Mouse (Mus musculus) brown adipose tissue, adult 24 weeks (tissue): Measurements from ENCODE around the gene Mylk. TPM values are rescaled to one million over a fixed set of nuclear protein-coding genes. Genes with fewer than 3 reads are reported as not detected.

Source experiments
- H3K27ac ChIP-seq: fragments of 200-500 bp; replicated peaks from 2 replicates; pipeline ENCODE4 v1.5.1; 2012; ENCODE audit warnings: low read depth, mild to moderate bottlenecking, low read length
- H3K4me1 ChIP-seq: fragments of 200-500 bp; 2 replicates; pipeline ENCODE4 v1.6.1; 2012; ENCODE audit warnings: low read length, mixed read lengths; ENCODE audit not compliant: control insufficient read depth, insufficient read depth, insufficient read length
- H3K4me3 ChIP-seq: fragments of 200-500 bp; 2 replicates; pipeline ENCODE4 v1.5.1; 2012; ENCODE audit warnings: low read depth, mild to moderate bottlenecking, low read length, moderate library complexity; ENCODE audit not compliant: insufficient read depth
- polyA plus RNA-seq: library from polyadenylated mRNA; stranded (reverse); fragments of >200 nt; gene quantifications from 2 replicates; pipeline ENCODE4 v1.2.4, GENCODE M21; 2012; ENCODE audit not compliant: missing spikeins, insufficient read depth, insufficient read length

Gene Mylk
- polyA plus RNA-seq, 1 experiment: 26.4 TPM

- Histone ChIP-seq H3K4me1 (no peaks in the 10 kb centered on the region), H3K27ac (no peak overlapping the region)
Observed at GRCm38 (mm10) chr16:34854066-34854465, 109.1 kb downstream of the Mylk start.

GRCm38 (mm10) chr16:34855136-34855535 lies 110.1 kb downstream of the Mylk start:
- no peak overlapping the region for H3K4me3 ChIP-seq

More at GRCm38 (mm10) chr16:34854066-34854465, 109.1 kb downstream of the Mylk start:
- no peak overlapping the region for H3K4me3 ChIP-seq

GRCm38 (mm10) chr16:34855751-34856150 lies 110.7 kb downstream of the Mylk start:
- Histone ChIP-seq H3K4me3 (no peak overlapping the region), H3K27ac (no peak overlapping the region), H3K4me1 (no peaks in the 10 kb centered on the region)

More at GRCm38 (mm10) chr16:34855136-34855535, 110.1 kb downstream of the Mylk start:
- Histone ChIP-seq H3K4me1 (no peaks in the 10 kb centered on the region), H3K27ac (no peak overlapping the region)

GRCm38 (mm10) chr16:34857631-34858030 lies 112.6 kb downstream of the Mylk start:
- Histone ChIP-seq H3K4me3 (no peak overlapping the region), H3K27ac (no peak overlapping the region), H3K4me1 (no peaks in the 10 kb centered on the region)

GRCm38 (mm10) chr16:34860761-34861160 lies 115.8 kb downstream of the Mylk start:
- no peak overlapping the region for H3K27ac ChIP-seq
- H3K4me3 ChIP-seq: no peak overlapping the region
- no peaks in the 10 kb centered on the region for H3K4me1 ChIP-seq

GRCm38 (mm10) chr16:34861744-34862365 lies 116.8 kb downstream of the Mylk start:
- Histone ChIP-seq H3K27ac (no peak overlapping the region), H3K4me1 (no peaks in the 10 kb centered on the region), H3K4me3 (no peak overlapping the region)

- Histone ChIP-seq H3K4me1 (no peaks in the 10 kb centered on the region), H3K27ac (no peak overlapping the region), H3K4me3 (no peak overlapping the region)
Observed at GRCm38 (mm10) chr16:34865373-34865772, 120.4 kb downstream of the Mylk start.

GRCm38 (mm10) chr16:34867217-34867616 lies 122.2 kb downstream of the Mylk start:
- H3K4me3 ChIP-seq: no peak overlapping the region
- H3K4me1 ChIP-seq: no peaks in the 10 kb centered on the region
- no peak overlapping the region for H3K27ac ChIP-seq

GRCm38 (mm10) chr16:34880031-34880778 lies 135.2 kb downstream of the Mylk start:
- H3K27ac ChIP-seq: no peak overlapping the region
- H3K4me3 ChIP-seq: no peak overlapping the region
- no peaks in the 10 kb centered on the region for H3K4me1 ChIP-seq

- Histone ChIP-seq H3K27ac (no peak overlapping the region), H3K4me1 (no peaks in the 10 kb centered on the region), H3K4me3 (no peak overlapping the region)
Observed at GRCm38 (mm10) chr16:34880815-34881214, 135.8 kb downstream of the Mylk start.

GRCm38 (mm10) chr16:34887037-34887436 lies 142.0 kb downstream of the Mylk start:
- H3K27ac ChIP-seq: no peak overlapping the region
- H3K4me3 ChIP-seq: no peak overlapping the region
- no peaks in the 10 kb centered on the region for H3K4me1 ChIP-seq

- Histone ChIP-seq H3K27ac (no peak overlapping the region), H3K4me3 (no peak overlapping the region), H3K4me1 (no peaks in the 10 kb centered on the region)
Observed at GRCm38 (mm10) chr16:34894016-34894415, 149.0 kb downstream of the Mylk start.

- Histone ChIP-seq H3K27ac (no peak overlapping the region), H3K4me3 (no peak overlapping the region), H3K4me1 (no peaks in the 10 kb centered on the region)
Observed at GRCm38 (mm10) chr16:34895916-34896315, 150.9 kb downstream of the Mylk start.

GRCm38 (mm10) chr16:34896996-34897395 lies 152.0 kb downstream of the Mylk start:
- H3K4me3 ChIP-seq: no peak overlapping the region
- no peak overlapping the region for H3K27ac ChIP-seq
- no peaks in the 10 kb centered on the region for H3K4me1 ChIP-seq

- Histone ChIP-seq H3K27ac (no peak overlapping the region), H3K4me1 (no peaks in the 10 kb centered on the region), H3K4me3 (no peak overlapping the region)
Observed at GRCm38 (mm10) chr16:34898057-34898789, 153.2 kb downstream of the Mylk start.
